Mouse (Mus musculus) thymus, postnatal 25 days (tissue): ENCODE results near the gene Ube2s.
A peak's percentile ranks its signal among the peaks of the same experiment; 100 is the strongest.

Experiments used
- DNase-seq: peaks from one replicate; pipeline ENCODE4 v3.0.0; 2022

Gene Ube2s

DNA sequence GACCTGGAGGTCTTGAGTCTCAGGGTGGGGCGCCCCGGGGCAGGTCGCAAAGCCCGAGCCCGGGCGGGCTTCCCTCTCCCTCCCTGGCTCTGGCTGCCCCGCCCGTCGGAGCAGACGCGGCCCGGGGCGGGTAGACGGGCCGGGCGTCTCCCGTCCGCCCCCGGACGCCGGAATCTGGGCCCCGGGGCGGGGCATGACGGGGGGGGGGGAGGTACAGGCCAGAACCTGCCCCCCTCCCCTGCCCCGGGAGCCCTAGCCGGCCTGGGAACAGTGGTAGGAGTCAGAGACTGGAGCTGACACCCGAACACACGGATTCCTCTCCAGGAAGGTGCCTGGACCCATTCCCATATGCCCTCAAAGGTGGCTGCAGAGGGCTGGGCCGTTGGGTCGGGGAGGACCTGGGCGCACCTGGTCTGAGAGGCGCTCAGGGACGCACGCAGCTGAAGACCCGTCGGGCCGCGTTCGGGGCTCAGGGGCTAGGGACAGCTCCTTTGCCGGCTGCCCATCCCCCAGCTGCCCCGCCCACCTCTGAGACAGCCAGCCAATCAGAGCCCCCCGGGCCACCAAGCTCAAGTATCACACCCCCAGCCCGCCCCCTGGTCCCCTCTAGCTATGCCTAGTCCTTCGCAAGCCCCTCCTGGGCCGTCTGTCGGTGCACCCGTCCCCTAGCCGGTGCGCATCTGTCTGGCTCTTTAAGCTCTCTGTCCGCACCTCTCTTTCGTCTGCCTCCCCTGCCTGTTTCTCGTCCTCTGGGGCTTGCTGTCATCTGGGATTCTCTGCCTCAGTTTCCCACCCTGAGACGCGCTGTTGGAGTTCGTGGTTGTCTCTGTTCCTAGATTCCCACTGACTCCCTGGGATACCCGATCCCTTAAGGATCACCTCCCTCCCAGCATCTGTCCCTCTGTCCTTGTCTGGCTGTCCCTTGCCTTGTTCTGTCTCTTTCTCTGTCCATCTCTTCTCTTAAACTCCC is 35.2 kb downstream of the Ube2s start:
- DNase-seq = peak; percentile 30

DNA sequence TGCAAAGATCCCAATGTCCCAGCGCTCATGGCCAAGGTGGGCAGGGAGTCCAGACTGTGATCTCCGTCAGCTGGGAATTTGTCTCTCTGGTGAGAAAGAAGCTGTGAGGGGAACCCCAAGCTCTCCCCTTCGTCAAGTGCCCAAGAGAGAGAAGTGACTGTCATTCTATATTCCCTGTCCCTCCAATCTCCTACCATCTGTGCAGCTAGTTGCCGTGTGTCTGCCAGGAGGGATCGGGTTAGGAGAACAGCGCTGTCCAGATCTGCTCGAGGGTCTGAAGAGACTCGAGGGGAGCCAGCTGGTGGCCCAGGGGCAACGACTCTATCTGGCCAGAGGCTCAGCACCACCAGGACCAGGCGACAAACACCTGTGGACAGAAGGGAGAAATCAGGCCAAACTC is 36.3 kb downstream of the Ube2s start:
- no peak for DNase-seq

DNA sequence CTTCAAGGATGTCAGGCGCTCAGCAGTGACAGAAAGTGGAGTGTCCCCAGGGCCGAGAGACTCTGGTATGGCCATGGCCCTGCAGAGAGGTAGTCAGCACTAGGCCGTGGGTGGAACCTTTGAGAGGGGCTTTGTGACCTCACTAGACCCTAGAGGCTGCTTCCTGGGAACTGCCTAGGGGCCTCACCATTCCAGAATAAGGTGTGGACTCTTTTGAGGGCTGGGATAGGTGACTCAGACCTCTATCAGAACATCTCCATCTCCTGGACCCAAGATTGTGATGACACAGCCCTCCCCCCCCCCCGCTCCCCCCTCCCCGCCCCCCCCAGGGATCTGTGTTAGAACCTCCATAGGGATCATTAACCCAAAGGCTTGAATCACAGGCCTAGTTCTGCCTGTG is 41.2 kb downstream of the Ube2s start, which contains the start of gene Fam71e2:
TSS of gene Fam71e2 (minus strand) at position 101 of the 400 bp plus-strand sequence.
- no peak for DNase-seq

- no peak for DNase-seq
Measured at GRCm38 (mm10) chr7:4764946-4765710, 47.3 kb downstream of the Ube2s start.

DNA sequence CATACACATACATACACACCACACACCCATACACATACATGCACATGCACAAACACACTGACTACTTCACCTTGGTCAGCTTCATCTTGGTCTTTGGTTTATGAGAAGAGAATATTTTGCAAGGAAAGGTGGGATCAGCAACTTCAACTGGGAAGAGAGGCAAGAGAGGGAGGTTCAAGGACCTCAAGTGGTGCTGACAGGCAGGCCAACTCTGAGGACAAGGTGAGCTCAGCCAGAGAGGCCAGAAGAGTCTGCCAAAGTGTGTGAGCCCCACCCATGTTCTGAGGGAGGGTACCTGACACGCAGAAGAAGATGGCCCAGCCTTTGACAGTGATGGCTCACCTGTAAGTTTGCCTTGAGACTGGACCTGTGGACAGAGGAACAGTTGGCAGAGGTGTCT is 52.7 kb downstream of the Ube2s start:
- no peak for DNase-seq

- DNase-seq = peak; percentile 88
Measured at GRCm38 (mm10) chr7:4752821-4753570, 59.4 kb downstream of the Ube2s start, which contains the start of gene Cox6b2. Cox6b2 (minus strand) TSS chr7:4753094.

GRCm38 (mm10) chr7:4751971-4752820 is 60.2 kb downstream of the Ube2s start:
- DNase-seq = peak; percentile 12

DNA sequence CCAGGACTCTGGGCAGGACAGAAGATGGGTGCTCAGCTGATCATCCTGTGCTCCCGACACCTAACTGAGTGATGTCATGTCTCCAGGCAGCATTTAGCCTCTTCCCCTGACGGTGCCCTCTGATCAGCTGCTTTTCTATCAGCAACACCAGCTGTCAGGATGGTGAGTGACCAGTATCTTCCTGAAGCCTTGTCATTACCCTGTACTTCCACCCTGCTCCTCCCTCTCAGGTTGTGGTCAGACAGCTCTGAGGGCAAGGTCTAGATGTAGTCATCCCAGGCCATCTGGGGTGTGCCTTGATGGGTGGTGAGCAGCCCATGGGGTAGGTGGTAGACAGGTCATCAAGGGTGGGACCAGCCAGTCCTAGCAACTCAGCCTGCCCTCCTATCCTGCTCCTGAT is 63.2 kb downstream of the Ube2s start:
- DNase-seq = no peak

DNA sequence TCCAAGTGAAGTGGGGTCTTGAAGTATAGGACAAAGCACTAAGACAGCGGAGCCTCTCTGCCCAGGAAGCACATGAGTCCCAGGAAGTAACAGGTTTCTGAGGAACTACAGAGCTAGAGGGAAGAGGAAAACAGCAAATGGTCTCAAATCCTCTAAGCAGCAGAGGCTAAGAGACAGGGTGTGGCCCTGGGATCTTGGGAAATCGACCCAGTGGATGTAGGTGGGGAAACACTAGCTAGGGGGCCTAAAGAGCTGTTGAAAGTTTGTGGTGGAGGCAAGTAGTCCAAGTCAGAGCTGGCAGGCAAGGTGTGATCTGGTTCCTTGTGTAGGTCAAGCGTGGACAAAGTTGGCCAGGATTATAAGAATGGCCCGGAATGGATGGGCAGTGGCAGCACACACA is 64.1 kb downstream of the Ube2s start:
- no peak for DNase-seq

- no peak for DNase-seq
Measured at GRCm38 (mm10) chr7:4747156-4747899, 65.1 kb downstream of the Ube2s start.

- DNase-seq = no peak
Measured at GRCm38 (mm10) chr7:4746326-4746980, 65.9 kb downstream of the Ube2s start.

- DNase-seq = no peak
Measured at GRCm38 (mm10) chr7:4744886-4745285, 67.5 kb downstream of the Ube2s start.
